Mouse (Mus musculus) fibroblast of lung, adult 2 months (primary cell): ENCODE data around the gene Synpo2.

Experiments used
- DNase-seq: peaks from one replicate; pipeline ENCODE4 v3.0.0-alpha.2; 2011; ENCODE audit warnings: low read depth

Gene Synpo2

DNA sequence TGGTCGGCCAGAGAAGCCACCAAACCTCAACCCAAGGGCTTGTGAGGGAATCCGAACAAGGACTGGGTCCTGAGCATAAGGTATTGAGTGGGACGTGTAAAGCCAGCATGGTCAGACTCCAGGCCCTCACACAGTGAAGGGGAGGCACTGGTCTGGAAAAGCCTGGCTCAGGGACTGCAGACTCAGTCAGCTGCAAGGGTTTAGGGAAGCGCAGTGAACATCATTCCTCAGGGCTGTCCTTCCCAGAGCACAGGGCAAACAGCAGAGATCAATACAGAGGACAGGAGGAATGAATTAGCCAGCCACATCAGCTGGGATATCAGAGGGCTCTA lies 72.8 kb downstream of the Synpo2 start:
- DNase-seq, result no peak

DNA sequence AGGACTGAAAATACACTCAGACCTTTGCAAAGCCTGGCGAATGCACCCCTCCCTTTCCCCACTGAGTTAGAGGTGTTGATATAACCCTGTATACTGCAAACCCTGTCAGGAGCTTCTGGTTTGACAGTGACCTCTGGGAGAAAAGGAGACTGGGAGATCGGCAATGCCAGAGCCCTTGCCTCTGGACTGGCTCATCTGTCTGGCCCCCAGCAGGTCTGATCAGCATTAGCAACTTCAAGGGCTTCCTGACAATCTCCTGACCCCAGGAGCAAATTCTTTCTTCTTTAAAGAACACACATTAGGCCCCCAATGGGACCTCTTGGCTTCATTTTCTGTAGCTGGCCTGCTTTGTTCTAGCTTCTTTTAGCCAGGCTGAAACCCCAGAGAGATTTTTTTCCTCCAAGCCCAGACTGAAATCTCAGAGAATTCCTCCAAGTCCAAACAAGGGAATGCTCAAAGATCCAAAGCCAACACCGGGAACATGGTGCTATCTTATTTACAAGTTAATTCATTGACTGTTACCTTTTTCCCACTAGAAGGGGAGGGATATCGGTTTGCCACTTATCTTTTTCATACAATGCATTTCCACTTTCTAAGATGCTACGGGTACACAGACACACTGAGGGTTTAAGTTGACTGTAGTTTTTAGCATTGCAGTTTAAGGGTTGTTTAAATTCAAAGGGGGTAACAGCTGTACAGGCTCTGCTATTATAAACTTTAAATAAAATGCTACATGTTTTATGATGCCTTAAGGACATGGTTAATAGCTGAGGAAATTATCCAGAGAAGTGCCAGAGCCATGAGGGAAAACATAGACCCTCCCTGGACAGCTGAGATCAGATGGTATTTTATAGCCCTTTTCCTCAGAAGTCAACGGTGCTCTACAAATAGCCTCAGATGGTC lies 73.4 kb downstream of the Synpo2 start:
- DNase-seq, result no peak

DNA sequence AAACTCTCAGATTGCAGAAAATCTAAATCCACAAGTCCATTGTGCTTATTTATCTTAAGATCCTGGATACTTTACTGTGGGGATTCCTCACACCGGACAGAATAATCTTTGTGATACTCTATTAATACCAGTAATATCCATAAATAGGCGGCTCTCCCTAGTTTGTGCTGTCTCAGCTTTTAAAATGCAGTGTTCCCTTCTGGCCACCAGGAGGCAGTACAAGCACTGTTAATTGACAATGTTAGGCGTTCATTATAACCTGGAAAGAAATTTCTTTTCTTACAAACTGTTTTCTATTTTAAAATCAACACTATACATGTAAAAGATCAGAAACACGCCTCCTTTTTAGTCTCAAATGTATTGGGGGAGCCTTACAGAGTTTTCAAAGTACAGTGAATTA lies 75.2 kb downstream of the Synpo2 start:
- no peak for DNase-seq

GRCm38 (mm10) chr3:123159139-123159824 lies 76.7 kb downstream of the Synpo2 start:
- peak; percentile 58 for DNase-seq

DNA sequence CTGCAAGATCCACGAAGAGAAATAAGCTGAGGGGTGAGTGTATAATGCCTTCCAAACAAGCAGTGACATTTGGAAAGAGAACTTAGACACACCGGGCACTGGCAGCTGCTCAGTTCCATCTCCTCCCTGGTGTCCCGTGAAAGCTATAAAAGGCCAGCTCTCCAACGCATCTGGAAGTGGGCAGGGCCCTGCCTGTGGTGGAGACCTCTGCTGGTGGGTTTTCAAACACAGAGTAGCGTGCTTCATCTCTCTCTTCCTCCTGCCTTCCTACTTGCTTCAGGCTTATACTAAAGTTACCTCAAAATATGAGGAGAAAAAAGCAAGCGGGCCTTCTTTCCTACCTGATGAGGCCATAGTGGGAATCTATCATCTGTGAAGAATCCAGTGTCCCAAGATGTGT lies 77.4 kb downstream of the Synpo2 start:
- no peak for DNase-seq

DNA sequence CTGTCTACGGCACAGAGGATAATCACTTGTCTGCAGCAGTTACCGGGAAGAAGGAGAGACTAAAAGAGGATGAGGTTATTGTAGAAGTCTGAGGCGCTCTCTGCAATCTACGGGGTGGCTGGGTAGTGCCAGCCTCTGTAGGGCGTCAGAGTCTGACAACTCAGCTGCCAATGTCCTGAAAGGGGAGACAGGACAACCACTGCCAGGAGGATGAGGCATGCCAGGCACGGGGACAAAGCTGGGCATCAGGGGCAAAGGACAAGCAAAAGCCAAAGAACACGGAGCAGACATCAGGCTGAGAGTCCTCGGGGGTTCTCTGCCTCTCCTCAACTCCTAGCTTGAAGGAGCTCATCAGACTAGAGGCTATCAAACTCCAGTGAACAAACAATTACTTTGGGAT lies 82.6 kb downstream of the Synpo2 start:
- DNase-seq, result no peak

DNA sequence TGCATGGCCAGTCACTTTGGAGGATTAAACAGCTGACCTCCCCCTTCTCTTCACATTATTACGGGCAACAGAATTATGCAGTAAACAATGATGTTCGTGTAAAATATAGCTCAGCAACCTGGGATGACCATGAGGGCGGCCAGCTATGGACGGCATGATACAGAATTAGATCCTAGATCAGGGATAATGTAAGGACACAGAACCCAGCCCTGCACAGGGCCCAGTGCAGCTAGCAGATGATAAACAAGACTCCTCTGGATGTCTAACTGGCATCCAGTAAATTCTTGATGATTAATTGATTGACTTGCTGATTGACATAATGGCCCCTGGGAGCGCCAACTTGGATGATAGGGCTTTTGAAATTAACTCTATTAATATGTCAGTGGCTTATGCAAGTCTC lies 83.0 kb downstream of the Synpo2 start:
- DNase-seq, result no peak

DNA sequence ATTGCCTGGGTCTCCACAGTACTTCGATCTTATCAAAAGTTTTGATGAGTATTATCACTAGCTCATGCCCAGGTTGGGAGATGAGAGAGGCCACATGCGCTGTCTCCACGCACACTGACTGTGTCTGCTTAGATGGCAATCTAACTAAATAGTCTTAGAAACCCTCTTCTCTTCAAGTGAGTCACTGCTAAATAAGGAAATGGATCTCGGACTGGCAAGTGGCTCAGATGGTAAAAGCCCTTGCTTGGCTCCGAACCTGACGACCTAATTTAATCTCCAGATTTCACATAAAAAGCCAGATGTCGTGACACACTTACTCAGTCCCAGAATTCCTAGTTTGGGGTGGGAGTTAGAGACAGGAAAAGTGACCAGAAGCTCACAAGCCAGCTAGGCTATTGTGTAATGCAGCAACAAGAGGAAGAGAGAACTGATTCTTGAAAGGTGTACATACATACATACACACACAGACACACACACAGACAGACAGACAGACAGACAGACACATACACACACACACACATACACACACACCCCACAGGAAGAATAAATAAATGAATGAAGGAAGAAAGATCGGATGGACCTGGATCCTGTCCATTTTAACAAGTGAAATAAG lies 85.3 kb downstream of the Synpo2 start:
- no peak for DNase-seq

GRCm38 (mm10) chr3:123149380-123150162 lies 86.4 kb downstream of the Synpo2 start:
- no peak for DNase-seq

DNA sequence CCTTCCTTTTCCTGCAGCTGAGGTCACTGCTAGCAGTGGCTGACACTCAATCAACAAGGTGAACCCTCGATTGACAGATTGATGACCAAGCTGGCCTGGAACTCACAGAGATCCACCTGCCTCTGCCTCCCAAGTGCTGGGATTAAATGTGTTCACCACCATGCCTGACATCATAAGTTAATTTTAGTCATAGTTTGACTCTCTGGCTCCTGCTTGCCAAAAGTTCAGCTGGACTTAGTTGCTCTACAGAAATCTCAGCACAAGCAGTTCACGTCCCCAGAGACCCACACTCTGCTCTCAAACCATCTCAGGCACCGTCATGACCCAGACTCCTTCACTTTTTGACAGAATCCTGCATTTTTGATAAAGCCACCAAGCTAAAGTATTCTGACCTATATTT lies 87.3 kb downstream of the Synpo2 start:
- no peak for DNase-seq

DNA sequence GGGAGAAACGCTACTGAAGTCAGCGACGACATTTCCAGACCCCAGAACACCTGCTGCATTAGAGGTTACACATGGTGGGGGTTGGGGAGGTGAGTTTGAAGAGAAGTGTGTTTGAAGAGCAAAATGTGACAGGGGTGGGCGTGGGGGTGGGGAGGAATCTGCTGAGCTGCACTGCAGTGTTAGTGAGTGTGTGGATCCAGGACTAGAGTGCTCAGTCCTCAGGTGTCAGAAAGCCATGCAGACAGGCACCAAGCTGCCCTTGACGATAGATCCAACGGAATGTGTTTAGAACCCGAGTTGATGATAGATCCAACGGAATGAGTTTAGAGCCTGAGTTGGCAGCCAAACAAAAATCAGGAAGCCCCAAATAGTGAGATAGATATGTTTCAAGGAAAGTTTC lies 89.4 kb downstream of the Synpo2 start:
- no peak for DNase-seq

DNA sequence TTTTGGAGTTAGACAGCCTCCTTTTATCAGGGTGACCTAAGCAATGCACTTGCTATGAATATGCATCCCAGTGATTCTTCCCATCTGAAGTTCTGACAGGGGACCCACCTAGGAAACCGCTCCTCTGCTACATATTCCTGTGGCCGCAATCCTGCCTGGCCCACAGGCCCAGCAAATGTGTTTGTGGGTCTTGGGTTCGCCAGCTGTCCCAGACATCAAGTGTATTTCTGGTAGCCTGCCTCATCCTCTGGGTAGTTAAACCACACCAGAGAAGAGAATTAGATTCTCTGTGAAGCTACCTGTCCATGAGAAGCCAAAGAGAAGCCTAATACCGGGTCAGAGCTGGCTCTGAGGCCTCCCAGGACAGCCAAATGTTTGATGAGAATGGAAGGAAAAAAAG lies 90.0 kb downstream of the Synpo2 start:
- no peak for DNase-seq

DNA sequence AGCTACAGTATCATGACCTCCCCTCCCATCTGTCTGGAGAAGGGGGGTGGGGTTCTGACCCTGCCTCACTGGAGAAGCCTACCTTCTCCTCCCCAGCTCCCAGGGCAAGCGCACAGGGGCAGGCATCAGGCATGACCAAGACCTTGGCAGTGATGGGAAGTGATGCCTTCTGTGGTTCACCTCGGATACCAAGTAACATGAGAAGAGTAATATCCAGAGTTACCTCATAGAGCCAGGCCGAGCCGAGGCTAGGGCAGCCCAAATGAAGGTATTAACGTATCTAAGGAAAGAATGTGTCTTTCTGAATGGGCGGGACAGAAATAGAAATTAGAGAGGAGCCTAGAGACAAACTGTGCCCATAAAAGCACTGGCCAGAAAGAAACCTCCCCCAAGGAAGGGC lies 92.5 kb downstream of the Synpo2 start:
- no peak for DNase-seq

DNA sequence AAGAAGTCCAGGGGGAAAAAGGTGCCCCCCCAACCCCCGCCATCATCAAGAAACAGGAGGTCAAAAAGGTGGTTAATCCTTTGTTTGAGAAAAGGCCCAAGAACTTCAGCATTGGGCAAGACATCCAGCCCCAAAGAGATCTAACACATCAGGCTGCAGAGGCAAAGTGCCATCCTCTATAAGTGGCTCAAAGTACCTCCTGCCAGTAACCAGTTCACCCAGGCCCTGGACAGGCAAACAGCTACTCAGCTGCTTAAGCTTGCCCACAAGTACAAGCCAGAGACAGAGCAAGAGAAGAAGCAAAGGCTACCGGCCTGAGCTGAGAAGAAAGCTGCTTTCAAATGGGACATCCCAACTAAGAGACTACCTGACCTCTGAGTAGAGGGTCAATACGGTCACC lies 93.7 kb downstream of the Synpo2 start:
- no peak for DNase-seq

DNA sequence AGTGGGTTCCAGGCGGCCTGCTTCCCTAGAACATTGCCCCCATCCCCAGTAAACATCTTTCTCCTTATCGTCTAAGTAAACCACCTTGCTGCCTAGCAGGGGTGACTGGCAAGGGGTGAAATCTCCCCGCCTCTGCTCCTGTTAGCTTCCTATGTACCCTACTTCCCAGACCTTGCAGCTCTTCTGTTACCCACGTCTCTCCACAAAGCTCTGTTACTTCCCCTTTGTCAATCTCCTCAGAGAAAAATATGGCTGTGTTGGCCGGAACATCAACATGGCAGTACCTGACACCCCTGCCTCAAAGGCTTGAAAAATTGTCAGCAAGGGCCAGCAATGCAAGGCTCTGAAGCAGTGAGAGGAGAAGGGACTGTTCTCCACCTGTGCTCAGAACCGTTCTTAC lies 94.9 kb downstream of the Synpo2 start:
- DNase-seq, result no peak

GRCm38 (mm10) chr3:123140134-123140533 lies 95.8 kb downstream of the Synpo2 start:
- DNase-seq, result no peak

- DNase-seq, result no peak
Measured at GRCm38 (mm10) chr3:123139619-123140018, 96.3 kb downstream of the Synpo2 start.

DNA sequence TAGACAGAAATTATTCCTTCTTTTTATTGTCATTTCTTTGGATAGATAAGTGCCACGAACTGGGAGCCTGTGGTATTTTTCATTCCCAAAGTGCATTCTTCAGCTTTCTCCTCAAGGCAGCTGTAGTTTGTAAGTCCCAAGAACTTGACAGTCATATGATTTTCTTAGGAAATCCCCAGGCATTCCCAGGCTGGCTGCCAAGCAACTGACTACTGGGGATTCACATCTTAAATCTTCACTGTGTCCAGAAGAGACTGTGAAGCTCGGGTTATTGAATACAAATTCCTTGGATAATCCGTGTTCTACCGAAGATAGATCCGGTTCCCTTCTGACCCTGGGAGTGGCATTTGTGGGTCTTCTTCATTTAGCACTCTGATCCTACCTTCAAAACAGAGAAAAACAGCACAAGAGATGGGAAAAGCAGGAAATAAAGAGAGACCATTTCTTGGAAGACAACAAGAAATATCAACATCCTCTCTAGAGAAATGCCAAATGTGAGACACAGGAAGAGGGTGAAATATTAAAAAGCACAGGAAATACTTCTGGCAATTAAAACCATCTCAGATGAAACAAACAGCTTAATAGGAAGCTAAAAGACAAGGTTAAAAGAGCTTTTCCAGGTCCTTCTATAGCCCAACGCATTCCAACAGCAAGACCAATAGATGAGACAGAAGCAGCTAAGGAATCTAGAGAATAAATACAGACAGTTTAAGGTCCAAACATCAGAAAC lies 97.5 kb downstream of the Synpo2 start:
- peak; percentile 69 for DNase-seq

DNA sequence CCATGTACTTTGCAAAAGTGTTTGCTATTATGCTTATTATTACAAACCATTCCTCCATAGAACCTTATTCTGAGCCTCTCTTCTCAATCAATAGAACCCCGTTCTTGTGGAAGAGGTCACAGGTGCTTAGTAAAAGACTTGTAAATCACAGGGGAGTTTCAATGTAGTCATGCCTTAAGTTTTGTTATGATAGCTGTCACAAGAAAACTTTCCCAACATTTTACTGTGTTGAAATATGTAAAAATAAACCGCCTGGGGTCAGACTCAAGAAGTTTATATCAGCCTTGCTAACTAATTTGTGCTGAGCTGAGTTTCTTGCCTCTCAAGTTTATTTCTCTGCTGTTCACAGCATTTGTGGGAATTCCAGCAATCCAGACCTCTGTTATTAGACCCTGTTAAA lies 103.8 kb downstream of the Synpo2 start:
- DNase-seq, result no peak

DNA sequence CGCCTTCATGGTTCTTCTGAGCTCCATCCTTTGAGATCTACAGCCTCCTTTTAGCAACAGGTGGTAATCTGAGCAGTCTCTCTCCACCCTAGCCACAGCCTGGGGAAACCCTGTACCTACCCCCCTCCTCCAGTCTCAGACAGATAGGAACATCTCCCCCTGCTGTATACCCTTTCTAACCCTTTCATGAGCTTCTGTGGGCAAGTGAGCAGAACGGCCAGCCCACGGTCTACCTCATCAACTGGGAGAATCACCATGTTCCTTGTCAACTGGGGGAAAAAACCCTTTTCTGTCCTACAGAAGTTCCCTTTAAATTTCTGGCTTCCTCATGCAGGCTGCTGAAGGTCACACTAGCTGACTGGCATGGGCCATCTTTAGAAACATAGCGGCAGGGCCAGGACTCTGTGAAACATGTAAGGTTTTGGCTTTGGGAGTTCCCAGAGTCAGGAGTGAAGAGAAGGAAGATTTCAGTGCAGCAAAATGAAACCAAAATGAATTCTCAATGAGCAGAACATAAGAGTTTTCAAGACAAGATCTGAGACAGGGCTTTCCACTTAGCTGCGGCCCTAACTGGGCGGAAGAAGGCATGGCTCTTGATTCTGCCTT lies 104.7 kb downstream of the Synpo2 start:
- DNase-seq, result no peak
